Mouse (Mus musculus) forelimb bud, embryonic 11.5 days (tissue): Measurements from ENCODE around the gene Ebpl.

Source experiments
- DNase-seq: peaks from one replicate; pipeline ENCODE4 v3.0.0-alpha.2; 2012; ENCODE audit warnings: low read depth, low spot score

The Ebpl gene

DNA sequence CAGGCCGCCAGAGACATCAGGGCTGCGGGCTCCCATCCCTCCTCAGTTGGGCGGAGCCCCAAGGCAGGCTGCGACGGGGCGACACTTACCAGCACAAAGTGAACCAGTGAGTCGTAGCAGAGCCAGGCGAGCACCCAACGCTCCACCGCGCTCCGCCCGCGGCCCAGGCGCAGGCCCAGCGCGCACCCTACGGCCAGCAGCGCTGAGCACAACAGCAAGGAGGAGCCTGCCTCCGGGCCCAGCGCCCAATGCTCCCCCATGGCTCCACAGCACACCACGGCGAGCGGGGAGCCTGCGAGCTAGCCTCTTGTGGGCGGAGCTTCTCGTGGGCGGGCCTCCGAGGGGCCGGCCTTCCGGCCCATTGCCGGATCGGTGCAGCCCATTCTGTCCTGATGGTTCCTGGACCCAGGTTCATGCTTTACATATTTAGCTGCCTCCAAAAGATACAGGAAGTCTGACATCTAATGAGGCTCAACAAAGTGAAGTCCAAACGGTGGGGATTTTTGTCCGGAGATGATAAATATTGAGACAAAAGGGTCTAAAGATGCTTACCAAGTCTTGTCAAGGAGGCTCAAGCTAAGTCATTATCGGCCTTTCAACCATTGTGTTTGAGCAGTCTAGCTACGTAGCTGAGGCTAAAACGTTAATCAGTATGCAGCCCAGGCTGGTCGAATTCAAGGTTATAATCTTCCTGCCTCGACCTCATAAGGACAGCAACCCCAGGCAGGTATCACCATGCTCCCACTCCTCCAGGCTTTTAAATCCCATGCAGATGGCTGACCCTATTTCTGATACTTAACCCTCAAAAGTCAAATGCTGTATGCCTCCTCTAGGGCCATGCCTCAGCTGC lies at the start of gene Ebpl:
Gene Ebpl, minus strand, starts transcription at position 309 of the 850 bp plus-strand sequence.
- DNase-seq = peak; percentile 78

DNA sequence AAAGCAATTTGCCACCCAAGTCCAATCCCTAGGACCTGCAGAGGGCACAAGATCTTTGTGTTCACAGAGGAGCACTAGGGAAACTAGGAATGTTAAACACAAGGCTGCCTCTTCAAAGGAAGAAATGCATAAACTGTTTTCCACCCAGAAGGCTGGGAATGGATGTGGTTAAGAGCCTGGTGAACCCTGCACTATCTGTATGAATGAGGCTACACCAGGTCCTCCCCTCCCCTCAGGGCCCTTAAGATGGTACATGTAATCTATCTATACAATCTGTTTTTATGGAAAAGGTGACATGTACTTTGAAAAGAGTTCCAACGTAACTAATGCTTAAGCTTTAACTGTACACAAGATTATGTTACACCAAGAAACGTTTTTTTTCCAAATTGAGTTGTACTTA lies 49.8 kb upstream of the Ebpl start:
- no peak for DNase-seq

DNA sequence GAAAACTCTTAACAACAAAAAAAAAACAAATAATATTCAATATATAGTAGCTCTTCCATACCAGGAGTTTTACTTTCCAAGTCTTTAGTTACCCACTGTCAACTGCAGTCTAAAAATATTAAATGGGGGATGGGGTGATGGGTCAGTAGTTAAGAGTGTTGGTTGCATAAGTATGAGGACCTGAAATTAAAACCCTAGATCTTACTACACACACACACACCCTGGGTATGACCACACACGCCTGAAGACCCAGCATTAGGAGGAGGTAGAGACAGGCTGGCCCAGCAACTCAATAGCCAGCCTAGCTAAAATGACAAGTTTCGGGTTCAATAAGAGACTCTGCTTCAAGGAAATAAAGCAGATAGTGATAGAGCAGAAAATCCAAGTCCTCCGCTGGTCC lies 46.8 kb upstream of the Ebpl start:
- no peak for DNase-seq

DNA sequence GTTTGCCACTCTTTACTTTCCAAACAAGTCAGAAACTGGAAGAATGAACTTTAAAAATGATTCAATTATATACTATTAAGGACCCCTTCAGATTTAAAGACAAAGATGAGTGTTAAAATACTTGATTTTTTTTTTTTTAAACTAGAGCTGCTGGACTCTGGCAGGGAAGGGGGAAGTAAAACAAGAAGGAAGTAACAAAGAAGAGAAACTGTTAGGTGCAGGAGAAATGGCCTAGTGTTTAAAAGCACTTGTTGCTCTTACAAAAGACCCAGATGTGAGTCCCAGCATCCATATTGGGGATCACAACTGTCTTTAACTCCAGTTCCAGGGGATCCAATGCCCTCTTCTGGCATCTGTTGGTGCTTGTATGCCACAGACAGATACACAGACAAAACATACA lies 45.5 kb upstream of the Ebpl start:
- DNase-seq = no peak

DNA sequence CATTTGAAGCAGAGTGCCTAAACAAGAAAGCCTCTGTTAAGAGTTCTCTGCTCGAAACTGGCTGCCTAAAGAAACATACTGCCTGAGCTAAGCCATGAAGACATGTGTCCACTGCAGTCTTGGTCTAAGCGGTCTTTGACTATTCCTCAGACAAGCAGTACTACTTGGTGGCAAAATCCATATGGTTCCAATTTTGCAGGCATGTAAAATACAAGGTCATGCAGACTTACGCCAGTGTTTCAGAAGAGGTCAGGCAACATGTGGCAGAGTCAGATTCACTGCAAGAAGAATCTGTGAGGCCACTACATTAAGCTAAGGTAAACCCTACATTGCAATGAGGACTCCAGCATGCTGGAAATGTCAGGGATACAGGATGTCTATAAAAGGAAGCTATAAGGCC lies 44.7 kb upstream of the Ebpl start:
- DNase-seq = peak; percentile 59

DNA sequence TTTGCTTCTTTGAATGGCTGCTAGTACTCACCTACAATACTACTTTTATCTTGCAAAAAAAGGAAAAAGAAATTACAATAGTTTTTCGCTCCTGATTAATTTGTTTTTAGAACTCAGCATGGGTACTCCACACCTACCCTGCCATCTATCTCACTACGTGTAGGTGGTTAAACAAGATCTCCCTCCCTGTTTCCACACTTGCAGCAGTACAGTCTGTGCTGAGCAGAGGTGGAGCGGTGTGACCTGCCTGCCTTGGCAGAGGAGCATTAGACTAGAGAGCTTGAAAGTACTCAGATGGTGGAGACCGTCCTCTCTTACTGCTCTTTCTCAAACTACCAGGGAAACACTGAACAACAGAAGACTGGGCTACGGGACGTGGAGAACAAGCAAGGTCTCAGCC lies 34.5 kb upstream of the Ebpl start:
- DNase-seq = no peak

DNA sequence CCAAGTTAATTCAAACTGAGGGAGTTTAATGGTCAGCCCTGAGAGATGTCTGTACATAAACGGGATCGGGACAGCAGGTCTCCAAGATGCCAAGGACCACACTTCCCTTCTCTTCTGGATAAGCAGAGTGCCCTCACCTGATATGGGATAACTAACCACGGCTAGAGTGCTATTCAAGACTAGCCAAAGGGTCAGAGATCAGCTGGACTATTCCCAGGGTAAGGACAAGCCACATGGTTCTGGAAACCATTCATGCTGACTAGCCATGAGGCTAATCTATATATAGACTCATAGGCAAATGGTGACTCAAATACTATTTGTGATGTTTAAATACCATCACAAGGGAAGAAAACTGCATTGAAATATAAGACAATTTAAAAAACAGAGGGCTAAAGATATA lies 30.3 kb upstream of the Ebpl start:
- DNase-seq = no peak

DNA sequence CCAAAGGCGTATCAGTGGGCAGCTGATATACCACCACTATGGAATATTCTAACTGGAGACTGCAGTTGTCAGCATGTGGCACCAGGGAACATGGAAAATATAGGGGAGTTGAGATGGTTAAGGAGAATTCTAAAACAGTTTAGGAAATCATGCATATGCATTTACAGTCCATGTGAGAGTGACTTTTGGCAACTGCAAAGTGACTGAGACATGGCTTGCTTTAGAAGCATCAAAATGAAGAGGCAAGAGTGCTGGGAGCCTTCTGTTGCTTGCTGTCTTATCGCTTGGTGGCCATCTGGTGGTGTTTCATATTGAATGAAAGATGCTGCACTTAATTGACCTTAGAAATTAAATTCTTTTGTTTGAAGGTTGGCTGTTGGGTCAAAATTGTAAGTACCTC lies 7.1 kb upstream of the Ebpl start:
- no peak for DNase-seq

DNA sequence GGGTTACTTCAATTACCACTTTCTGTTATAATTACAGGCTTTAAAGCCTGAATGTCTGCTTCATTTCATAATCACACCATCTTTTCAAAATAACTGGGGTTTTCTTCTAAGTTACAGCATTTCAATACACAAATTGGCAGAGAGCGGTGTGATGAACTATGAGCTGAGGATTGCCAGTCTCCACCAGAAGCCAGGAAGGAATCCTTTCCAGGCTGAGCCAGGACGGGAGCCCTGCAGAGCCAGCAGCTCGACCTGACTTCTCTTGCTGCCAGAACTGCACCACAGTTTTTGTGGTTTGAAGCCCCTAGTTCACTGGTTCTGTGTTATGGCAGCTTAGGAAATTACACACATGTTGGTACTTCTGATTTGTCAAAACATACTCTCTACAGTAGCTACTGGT lies 4.4 kb upstream of the Ebpl start:
- DNase-seq = no peak

DNA sequence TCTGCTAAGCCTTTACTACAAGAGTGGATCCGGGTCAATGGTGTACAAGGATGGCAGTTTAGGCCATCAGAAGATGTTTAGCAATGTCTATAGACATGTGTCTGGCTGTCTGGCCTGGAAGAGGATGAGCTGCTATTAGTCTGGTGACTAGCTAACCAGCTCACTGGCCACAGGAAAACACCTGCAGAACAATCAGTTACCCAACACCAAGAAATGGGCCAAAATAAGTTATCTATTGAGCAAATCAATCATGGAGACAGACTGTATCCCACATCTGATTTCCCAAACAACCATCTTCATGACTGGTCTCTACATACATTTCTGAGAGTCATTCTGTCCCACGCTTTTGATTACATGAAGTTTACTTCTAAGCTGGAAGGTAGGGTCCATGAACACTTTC lies 3.5 kb upstream of the Ebpl start:
- no peak for DNase-seq

DNA sequence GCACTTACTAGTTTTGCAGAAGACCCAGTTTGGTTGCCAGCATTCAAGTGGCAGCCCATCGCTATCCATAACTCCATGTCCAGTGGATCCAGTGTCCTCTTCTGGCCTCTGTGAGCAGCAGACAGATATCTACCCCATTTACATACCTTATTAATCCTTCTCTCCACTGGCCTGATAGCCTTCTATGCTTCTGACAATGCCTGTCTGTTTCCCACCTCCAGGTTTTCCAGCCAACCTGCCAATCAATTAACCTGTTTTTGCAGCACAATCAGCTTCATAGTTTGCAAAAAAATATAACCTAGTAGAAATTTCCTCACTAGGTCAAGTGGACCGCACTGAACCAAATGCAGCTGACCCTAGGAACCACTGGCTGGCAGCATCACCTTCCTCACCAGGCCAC lies 2.0 kb upstream of the Ebpl start:
- no peak for DNase-seq

DNA sequence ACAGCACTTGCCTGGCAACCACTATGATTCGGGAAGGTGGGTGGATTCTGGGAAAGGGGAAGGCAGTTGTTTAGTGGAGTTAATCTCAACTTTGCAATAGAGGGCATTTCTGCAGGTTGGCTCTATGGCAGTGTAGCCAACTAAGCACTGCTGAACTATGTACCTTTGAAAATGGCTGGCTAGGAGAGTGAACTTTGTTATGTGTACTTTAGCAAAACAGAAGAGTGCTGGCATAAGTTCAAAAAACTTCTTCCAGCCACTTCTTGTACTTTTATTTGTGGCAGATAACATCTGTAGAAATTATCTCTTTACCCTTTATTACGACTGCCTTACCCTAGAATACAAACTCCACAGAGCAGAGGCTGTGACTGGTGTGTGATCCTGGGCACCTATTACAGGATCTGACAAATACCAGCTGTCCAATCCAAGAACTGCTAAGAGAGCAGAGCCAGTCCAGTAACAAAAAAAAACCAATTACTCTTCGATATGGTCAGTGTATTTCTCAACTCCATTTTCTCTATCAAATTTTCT lies 807 bp upstream of the Ebpl start:
- no peak for DNase-seq

DNA sequence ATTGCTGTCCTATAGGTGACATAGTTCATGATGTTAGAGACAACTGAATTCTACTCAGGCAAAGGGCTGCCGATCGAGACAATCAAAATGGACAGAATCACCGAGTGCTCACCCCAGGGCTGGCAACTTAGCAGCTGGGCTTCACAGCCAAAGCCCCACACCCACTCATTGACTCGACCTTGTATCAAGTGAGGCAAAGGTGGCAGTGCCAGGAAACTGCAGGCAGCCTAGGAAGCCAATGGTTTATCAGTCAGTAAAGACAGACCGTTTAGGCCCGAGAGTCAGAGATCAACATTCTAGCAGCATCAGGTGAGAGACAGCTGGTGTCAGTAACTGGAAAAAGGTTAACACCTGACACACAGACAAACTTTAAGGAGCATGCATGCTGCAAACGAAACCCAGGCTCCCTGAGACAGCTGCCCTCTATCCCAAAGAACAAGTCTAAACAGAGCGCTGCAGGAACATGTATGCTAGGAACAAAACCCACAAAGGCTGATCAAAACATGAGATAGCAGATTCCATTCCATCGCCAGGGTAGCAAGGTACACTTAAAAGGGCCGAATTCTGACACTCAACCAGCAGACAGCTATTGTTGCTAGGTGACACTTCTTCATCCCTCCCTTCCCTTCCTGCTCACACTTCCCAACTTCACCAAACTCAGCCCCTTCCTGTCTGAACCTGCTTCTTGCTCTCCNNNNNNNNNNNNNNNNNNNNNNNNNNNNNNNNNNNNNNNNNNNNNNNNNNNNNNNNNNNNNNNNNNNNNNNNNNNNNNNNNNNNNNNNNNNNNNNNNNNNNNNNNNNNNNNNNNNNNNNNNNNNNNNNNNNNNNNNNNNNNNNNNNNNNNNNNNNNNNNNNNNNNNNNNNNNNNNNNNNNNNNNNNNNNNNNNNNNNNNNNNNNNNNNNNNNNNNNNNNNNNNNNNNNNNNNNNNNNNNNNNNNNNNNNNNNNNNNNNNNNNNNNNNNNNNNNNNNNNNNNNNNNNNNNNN lies 5.7 kb downstream of the Ebpl start:
- DNase-seq = peak; percentile 8

DNA sequence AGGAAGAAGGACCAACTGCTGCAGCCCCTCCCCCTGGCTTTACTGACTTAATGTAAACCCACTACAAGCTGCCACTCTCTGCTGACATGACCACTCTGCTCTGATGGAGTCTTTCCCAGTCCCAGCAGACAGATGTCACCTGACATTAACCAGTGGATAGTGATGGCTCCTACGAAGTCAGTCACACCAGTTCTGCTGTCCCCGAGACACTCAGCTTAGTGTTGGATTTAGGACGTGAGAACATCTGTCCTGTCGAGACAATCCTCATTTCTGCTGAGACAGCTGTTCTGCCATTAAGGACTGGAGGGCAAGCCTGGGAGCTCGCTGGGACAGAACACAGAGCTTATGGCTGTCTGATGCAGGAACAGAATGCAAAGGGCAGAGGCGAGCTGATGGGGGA lies 9.4 kb downstream of the Ebpl start:
- no peak for DNase-seq

DNA sequence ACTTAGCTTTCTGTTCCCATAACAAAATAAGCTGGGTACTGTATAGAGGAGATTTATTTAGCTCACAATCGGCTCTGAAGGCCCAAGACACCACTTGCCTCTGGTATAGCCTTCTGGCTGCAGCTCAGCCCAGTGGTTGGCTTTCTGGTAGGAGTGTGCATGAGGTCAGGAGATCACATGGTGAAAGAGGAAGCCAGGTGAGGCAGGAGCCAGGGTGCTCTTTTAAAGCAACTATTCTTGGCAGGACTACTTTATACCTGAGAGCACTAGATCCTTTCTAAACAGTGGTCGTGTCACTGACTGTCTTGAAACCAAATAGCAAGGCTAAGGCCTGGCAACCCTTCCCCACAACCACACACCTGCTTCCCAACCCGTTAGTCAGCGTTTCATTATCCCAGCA lies 10.4 kb downstream of the Ebpl start:
- no peak for DNase-seq

DNA sequence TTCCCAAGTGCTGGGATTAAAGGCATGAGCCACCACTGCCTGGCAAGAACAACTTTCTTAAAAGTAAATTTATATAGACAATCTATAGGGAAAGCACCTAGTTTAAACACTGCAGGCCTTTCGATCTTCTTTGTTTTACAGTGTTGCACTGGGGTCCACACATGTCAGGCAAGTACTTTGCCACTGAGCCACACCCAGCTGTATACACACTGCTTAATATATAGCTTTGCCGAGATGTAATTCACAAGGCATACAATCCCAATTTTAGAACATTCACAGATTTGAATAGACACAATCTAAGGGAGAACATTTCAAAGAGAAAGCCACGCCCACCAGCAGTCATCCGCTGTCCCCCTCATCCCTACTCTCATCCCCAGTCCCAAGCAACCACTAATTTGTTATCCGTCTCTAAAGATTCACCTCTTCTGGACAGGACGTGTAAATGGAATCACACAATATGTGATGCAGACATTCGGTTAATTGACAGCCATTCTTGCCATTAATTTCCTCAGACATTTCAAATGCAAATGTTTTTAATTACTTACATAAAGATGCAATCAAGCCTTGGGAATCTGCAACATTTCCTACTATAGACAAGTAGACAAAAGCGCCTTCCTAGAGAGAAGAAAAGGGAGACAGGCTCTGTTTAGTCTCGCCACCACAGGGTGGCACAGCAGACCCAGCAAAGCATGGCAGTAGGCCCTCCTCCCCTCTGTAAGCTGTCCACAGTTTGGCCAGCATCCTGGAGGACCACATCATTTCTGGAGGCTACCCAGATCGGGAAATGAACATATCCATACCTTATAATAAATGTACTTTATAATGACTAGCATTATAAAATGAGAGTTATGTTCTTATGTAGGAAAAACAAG lies 13.2 kb downstream of the Ebpl start:
- DNase-seq = no peak

DNA sequence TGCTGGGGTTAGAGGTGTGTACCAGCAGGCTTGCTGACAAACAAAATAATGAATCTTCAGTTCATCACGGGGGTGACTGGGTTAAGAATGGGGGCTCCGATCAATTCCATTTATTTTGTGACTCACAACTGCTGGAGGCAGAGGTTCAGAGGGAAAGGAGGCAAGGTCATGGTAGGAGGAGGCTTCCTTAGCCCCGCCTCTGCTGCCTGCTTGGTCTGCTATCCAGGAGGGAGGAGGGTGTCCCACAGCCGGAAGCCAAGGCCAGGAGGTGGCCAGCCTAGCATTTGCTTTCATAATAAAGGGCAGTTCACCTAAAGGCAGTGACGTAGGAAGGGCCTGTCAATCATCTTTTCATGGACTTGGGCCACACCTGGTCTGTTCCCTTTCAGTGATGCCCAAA lies 15.6 kb downstream of the Ebpl start:
- no peak for DNase-seq

DNA sequence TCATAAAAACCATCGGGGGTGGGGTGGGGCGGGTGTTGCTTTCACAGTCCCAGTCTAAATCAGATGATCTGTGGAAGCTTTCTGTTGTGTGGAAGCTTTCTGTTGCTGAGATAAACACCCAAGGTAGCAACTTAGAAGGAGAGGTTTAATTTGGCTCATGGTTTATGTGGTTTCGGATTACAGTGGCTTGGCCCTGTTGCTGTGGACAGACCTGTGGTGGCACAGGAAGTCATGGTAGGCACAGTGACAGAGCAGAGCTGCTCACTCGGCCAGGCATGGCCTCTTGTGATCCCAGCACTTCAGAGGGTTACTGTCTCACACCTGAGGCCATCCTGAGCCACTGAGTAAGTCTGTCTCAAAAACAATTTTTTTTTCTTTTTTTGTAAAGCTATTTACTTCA lies 20.9 kb downstream of the Ebpl start:
- no peak for DNase-seq

DNA sequence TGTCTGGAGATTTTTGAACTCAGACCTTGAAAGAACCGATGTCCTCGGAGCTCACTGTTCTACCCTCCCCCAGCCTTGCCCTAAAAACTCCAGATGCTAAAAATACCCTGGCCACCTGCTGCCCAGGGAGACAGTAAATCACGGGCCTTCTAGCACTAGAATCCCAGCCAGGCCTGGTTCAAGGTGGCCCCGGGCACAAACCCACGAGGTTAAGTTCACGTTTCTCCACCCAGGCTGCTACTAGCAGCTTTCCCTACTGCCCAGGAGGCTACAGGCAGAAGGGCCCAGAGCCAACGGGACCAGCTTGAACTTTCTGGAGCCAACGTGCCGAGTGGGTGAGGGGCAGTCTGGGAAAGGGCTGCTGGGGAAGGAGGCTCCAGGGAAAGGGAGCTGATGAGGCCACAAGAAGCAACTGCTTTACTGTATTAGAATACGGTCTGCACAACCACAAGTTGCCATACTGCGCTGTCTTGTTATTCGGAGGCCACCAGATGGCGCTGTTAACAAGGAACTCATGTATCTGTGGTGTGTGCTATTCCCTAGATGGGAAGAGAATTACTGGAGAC lies 29.2 kb downstream of the Ebpl start:
- peak; percentile 83 for DNase-seq

DNA sequence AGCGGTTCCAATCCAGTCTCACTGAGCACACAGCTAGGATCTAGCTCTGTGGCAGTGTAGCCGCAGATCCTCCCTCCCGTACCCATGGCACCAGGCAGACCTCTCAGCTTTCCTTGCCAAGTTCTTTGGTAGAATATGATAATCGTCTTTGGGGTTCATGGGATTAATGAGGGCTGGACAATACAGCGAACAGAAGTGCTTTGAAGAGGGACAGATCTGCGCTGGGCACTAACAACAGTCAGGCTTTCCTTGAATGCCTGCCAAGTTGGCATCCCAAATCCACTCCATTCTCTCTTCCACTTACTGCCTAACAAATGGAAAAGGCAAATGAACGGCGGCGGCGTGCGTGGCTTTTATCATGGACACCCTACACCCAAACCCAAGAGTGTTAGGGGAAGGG lies 29.6 kb downstream of the Ebpl start:
- DNase-seq = no peak
